Mouse (Mus musculus) left cerebral cortex, postnatal 4 days (tissue): ENCODE data around the gene Igfbp4. TPM values are rescaled to one million over a fixed set of nuclear protein-coding genes. Genes with fewer than 3 reads are reported as not detected.

ENCODE experiments used
- DNase-seq: peaks from one replicate; pipeline ENCODE4 v3.0.0-alpha.2; 2022
- intact Hi-C: fragments of 180-260 bp; cut with DNase I; formaldehyde crosslinking; loops from one replicate; pipeline ENCODE4 v1.15.1; 2025
- total RNA-seq, 2 experiments: library from RNA; stranded (reverse); gene quantifications; 2 replicates each; pipeline ENCODE4 v1.2.3; 2021

Gene Igfbp4
- total RNA-seq, result 10 to 100 TPM; 66.1 to 80.1 TPM

GRCm38 (mm10) chr11:99041051-99041729 is at the start of gene Igfbp4:
Gene Igfbp4, plus strand, starts transcription at chr11:99041244.
- peak; percentile 79 for DNase-seq
- intact Hi-C loops, result no loop called here

- intact Hi-C loops, result no loop called here
Measured at GRCm38 (mm10) chr11:98995987-98996386, 45.1 kb upstream of the Igfbp4 start.

GRCm38 (mm10) chr11:98997659-98998058 is 43.4 kb upstream of the Igfbp4 start:
- intact Hi-C loops, result no loop called here
- DNase-seq, result no peak

More at GRCm38 (mm10) chr11:98995987-98996386, 45.1 kb upstream of the Igfbp4 start:
- DNase-seq, result no peak

GRCm38 (mm10) chr11:98998776-98999175 is 42.3 kb upstream of the Igfbp4 start:
- DNase-seq, result no peak
- intact Hi-C loops, result no loop called here

GRCm38 (mm10) chr11:98999243-98999642 is 41.8 kb upstream of the Igfbp4 start:
- intact Hi-C loops, result no loop called here
- no peak for DNase-seq

GRCm38 (mm10) chr11:99006788-99007187 is 34.3 kb upstream of the Igfbp4 start:
- intact Hi-C loops, result no loop called here

GRCm38 (mm10) chr11:99010124-99010523 is 30.9 kb upstream of the Igfbp4 start:
- DNase-seq, result no peak
- intact Hi-C loops, result no loop called here

More at GRCm38 (mm10) chr11:99006788-99007187, 34.3 kb upstream of the Igfbp4 start:
- no peak for DNase-seq

GRCm38 (mm10) chr11:99010706-99011105 is 30.3 kb upstream of the Igfbp4 start:
- intact Hi-C loops, result no loop called here
- DNase-seq, result no peak

- DNase-seq, result no peak
- intact Hi-C loops, result no loop called here
Measured at GRCm38 (mm10) chr11:99013856-99014255, 27.2 kb upstream of the Igfbp4 start.

GRCm38 (mm10) chr11:99019844-99020243 is 21.2 kb upstream of the Igfbp4 start:
- intact Hi-C loops, result no loop called here

GRCm38 (mm10) chr11:99022384-99022933 is 18.6 kb upstream of the Igfbp4 start:
- intact Hi-C loops, result no loop called here
- no peak for DNase-seq

More at GRCm38 (mm10) chr11:99019844-99020243, 21.2 kb upstream of the Igfbp4 start:
- no peak for DNase-seq

- intact Hi-C loops, result no loop called here
- DNase-seq, result no peak
Measured at GRCm38 (mm10) chr11:99023094-99023493, 17.9 kb upstream of the Igfbp4 start.

GRCm38 (mm10) chr11:99023500-99024467 is 17.3 kb upstream of the Igfbp4 start, which contains the start of gene Top2a:
Gene Top2a, minus strand, starts transcription at chr11:99024189.
- intact Hi-C loops, result no loop called here

GRCm38 (mm10) chr11:99024468-99025134 is 16.4 kb upstream of the Igfbp4 start:
- DNase-seq, result no peak
- intact Hi-C loops, result no loop called here

More at GRCm38 (mm10) chr11:99023500-99024467, 17.3 kb upstream of the Igfbp4 start, which contains the start of gene Top2a:
- DNase-seq, result peak; percentile 79

- no peak for DNase-seq
- intact Hi-C loops, result no loop called here
Measured at GRCm38 (mm10) chr11:99025878-99026277, 15.2 kb upstream of the Igfbp4 start.

GRCm38 (mm10) chr11:99026899-99027440 is 14.1 kb upstream of the Igfbp4 start:
- intact Hi-C loops, result no loop called here
- DNase-seq, result no peak

GRCm38 (mm10) chr11:99035350-99035749 is 5.7 kb upstream of the Igfbp4 start:
- no peak for DNase-seq
- intact Hi-C loops, result loop anchor here (10.0 kb wide), 1 partner anchor 51 kb away; the partner anchor contains the start of gene Gjd3

GRCm38 (mm10) chr11:99036254-99036653 is 4.8 kb upstream of the Igfbp4 start:
- intact Hi-C loops, result loop anchor here (10.0 kb wide), 1 partner anchor 51 kb away; the partner anchor contains the start of gene Gjd3
- DNase-seq, result no peak

- peak; percentile 87 for DNase-seq
- intact Hi-C loops, result loop anchor here (1.0 to 10.0 kb wide), 2 partner anchors 55 to 109 kb away; partner anchors contain the start of gene Gjd3
Measured at GRCm38 (mm10) chr11:99039782-99040181, 1.3 kb upstream of the Igfbp4 start.
